Mouse (Mus musculus): ENCODE measurements around the gene C1qtnf1. TPM values are rescaled to one million over a fixed set of nuclear protein-coding genes. Genes with fewer than 3 reads are reported as not detected.
A peak's percentile ranks its signal among the peaks of the same experiment; 100 is the strongest.

C1qtnf1 gene
- polyA plus RNA-seq, 1 experiment from 2014 or later: 14.7 TPM

DNA sequence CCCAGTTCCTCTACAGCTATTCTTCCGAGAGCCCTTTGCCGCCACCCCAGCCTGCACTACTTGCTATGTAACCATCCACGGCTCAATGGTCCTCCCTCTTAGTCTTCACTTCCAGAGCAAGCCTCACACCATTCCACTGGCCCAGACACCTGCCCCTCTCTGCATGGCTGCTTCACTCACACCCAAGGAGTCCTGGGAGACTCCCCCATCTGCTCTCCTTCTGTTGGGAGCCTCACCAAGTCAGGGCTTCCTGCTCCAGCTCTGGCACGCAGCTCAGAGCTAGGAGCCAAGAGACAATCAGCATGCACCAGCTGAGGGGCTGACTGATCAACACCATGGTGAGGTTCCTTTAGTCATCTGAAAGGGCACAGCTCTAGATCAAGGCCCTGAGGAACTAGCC lies 14.9 kb upstream of the C1qtnf1 start:
- no peak overlapping the region for H3K4me3 ChIP-seq
- WGBS: 85% methylated on average over 4 of the region's 4 CpGs
- H3K27ac ChIP-seq: no peak overlapping the region
- H3K4me2 ChIP-seq: no peak overlapping the region
- ATAC-seq (ENCODE audit: insufficient number of reproducible peaks, insufficient read depth, low FRiP score, low TSS enrichment, low read depth): no peak
- H3K9me3 ChIP-seq: no peaks in the 10 kb centered on the region
- peaks cover 18% of the 10 kb centered on the region for H3K4me1 ChIP-seq
- no peaks in the 10 kb centered on the region for H3K27me3 ChIP-seq
- H3K36me3 ChIP-seq: peaks cover 92% of the 10 kb centered on the region
- H3K9ac ChIP-seq: no peak overlapping the region

GRCm38 (mm10) chr11:118414270-118414669 lies 13.7 kb upstream of the C1qtnf1 start:
- 92% methylated on average over 5 of the region's 5 CpGs for WGBS
- H3K36me3 ChIP-seq: peaks cover 81% of the 10 kb centered on the region

GRCm38 (mm10) chr11:118415630-118416029 lies 12.4 kb upstream of the C1qtnf1 start:
- ATAC-seq (ENCODE audit: insufficient number of reproducible peaks, insufficient read depth, low FRiP score, low TSS enrichment, low read depth): no peak
- Histone ChIP-seq H3K27ac (no peak overlapping the region), H3K4me2 (no peak overlapping the region), H3K9me3 (no peaks in the 10 kb centered on the region), H3K9ac (no peak overlapping the region), H3K4me3 (no peak overlapping the region), H3K4me1 (peaks cover 28% of the 10 kb centered on the region), H3K36me3 (peaks cover 67% of the 10 kb centered on the region), H3K27me3 (no peaks in the 10 kb centered on the region)
- WGBS: 85% methylated on average over 6 of the region's 6 CpGs

More at GRCm38 (mm10) chr11:118414270-118414669, 13.7 kb upstream of the C1qtnf1 start:
- Histone ChIP-seq H3K4me3 (no peak overlapping the region), H3K27ac (no peak overlapping the region), H3K9ac (no peak overlapping the region), H3K27me3 (no peaks in the 10 kb centered on the region), H3K4me1 (peaks cover 21% of the 10 kb centered on the region), H3K4me2 (no peak overlapping the region), H3K9me3 (no peaks in the 10 kb centered on the region)
- ATAC-seq (ENCODE audit: insufficient number of reproducible peaks, insufficient read depth, low FRiP score, low TSS enrichment, low read depth): no peak

DNA sequence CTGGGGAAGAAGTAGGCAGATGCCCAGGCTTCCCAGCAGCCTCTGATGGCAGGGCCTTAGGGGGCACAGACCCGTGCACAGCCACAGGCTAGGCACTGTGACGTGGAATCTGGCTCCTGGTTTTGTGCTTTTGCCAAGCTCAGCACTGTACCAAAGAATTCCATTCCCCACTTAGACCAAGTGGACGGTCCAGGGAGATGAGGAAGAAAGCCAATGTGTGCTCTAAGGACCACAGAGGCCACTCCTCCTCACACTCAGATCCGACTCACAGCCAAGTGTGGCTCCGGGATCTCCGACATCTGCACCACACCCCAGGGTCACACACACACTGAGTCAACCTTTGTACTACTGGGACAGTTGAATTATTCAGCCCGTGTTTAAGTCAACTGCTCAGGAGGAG lies 12.0 kb upstream of the C1qtnf1 start:
- H3K9me3 ChIP-seq: no peaks in the 10 kb centered on the region
- H3K27me3 ChIP-seq: no peaks in the 10 kb centered on the region
- H3K27ac ChIP-seq: no peak overlapping the region
- peaks cover 28% of the 10 kb centered on the region for H3K4me1 ChIP-seq
- WGBS: 78% methylated on average over 7 of the region's 7 CpGs
- peaks cover 63% of the 10 kb centered on the region for H3K36me3 ChIP-seq
- no peak for ATAC-seq (ENCODE audit: insufficient number of reproducible peaks, insufficient read depth, low FRiP score, low TSS enrichment, low read depth)
- no peak overlapping the region for H3K4me2 ChIP-seq
- H3K9ac ChIP-seq: no peak overlapping the region
- no peak overlapping the region for H3K4me3 ChIP-seq

GRCm38 (mm10) chr11:118417496-118417895 lies 10.5 kb upstream of the C1qtnf1 start:
- H3K4me3 ChIP-seq: peak overlapping the region; percentile 94

DNA sequence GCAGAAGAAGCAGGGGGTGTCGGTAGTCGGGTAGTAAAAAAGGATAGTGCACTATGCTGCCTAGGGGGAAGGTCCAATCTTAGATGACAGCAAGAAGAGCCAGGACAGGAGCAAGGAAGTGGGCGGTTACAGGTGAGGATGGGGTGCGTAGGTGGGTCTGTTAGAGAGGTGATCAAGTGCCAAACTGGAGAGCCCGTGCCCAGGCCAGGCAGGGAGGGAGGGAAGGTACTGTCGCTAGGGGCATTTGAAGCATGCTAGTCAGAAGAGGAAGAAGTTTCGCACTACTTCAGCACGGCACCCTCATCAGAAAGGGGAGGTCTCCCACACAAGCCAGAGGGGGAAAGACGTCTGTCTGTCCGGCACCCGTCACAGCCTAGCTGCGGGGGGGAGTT lies 9.6 kb upstream of the C1qtnf1 start:
- H3K4me1 ChIP-seq: peaks cover 32% of the 10 kb centered on the region
- H3K36me3 ChIP-seq: peaks cover 40% of the 10 kb centered on the region
- WGBS: 3% methylated on average over 12 of the region's 12 CpGs
- peak overlapping the region; percentile 85 for H3K4me2 ChIP-seq
- peak overlapping the region; percentile 98 for H3K9ac ChIP-seq
- peak overlapping the region; percentile 69 for H3K27ac ChIP-seq
- ATAC-seq (ENCODE audit: insufficient number of reproducible peaks, insufficient read depth, low FRiP score, low TSS enrichment, low read depth): no peak; the same call in 1 of the 2 replicates
- no peaks in the 10 kb centered on the region for H3K9me3 ChIP-seq
- H3K4me3 ChIP-seq: peak overlapping the region; percentile 94
- H3K27me3 ChIP-seq: no peaks in the 10 kb centered on the region

More at GRCm38 (mm10) chr11:118417496-118417895, 10.5 kb upstream of the C1qtnf1 start:
- H3K36me3 ChIP-seq: peaks cover 49% of the 10 kb centered on the region
- peak overlapping the region; percentile 85 for H3K4me2 ChIP-seq
- peak overlapping the region; percentile 98; the same call in 1 of the 2 replicates for H3K9ac ChIP-seq
- WGBS: 93% methylated on average over 9 of the region's 9 CpGs
- no peaks in the 10 kb centered on the region for H3K9me3 ChIP-seq
- peaks cover 28% of the 10 kb centered on the region for H3K4me1 ChIP-seq
- ATAC-seq (ENCODE audit: insufficient number of reproducible peaks, insufficient read depth, low FRiP score, low TSS enrichment, low read depth): no peak
- no peak overlapping the region for H3K27ac ChIP-seq
- no peaks in the 10 kb centered on the region for H3K27me3 ChIP-seq

DNA sequence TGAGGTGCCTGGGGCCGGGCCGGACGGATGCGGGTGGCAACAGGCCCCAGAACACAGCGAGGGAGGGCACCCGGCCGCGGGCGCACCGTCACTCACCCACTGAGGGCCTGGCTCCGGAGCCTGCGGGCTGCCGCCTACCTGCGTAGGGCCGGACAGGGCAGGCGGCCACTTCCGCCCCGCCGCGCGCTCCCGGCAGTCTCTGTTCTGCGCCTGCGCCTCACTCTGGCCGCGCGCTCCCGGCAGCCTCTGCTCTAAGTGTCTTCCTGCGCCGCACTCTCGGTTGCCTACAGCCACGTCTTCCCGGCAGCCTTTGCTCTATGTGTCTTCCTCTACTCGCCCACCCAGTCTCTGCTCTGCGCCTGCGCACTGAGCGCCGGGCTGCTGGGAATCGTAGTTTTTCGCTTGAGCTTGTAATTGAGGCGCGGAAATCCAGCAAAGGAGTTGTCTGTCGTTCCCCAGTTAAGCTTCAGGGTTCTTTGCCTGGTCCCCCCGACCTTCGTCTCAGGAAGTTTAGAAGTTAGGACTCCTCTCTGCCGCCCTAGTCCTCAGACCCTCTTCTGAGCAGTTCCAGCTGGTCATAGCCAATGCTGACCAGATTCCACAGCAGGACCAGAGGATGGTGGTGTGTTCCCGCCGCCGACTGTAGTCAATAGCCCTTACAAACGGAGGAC lies 9.0 kb upstream of the C1qtnf1 start, which contains the start of gene Cant1:
Gene Cant1 (minus strand): TSS at position 253 of the 671 bp plus-strand sequence.
- H3K4me1 ChIP-seq: peaks cover 38% of the 10 kb centered on the region
- no peaks in the 10 kb centered on the region for H3K27me3 ChIP-seq
- H3K4me2 ChIP-seq: peak within 1 kb of the TSS; percentile 85
- H3K9ac ChIP-seq: peak within 1 kb of the TSS; percentile 98
- H3K36me3 ChIP-seq: peaks cover 35% of the 10 kb centered on the region
- ATAC-seq (ENCODE audit: insufficient number of reproducible peaks, insufficient read depth, low FRiP score, low TSS enrichment, low read depth): peak; percentile 89
- H3K27ac ChIP-seq: peak within 1 kb of the TSS; percentile 80
- WGBS: under 1% methylated on average over 45 of the region's 50 CpGs
- H3K9me3 ChIP-seq: no peaks in the 10 kb centered on the region
- H3K4me3 ChIP-seq: peak within 1 kb of the TSS; percentile 94

- H3K36me3 ChIP-seq: peaks cover 22% of the 10 kb centered on the region
- no peak overlapping the region for H3K4me3 ChIP-seq
- WGBS: 74% methylated on average over 7 of the region's 7 CpGs
- ATAC-seq (ENCODE audit: insufficient number of reproducible peaks, insufficient read depth, low FRiP score, low TSS enrichment, low read depth): no peak
- H3K9me3 ChIP-seq: no peaks in the 10 kb centered on the region
- no peak overlapping the region for H3K27ac ChIP-seq
- no peak overlapping the region for H3K4me2 ChIP-seq
- no peaks in the 10 kb centered on the region for H3K27me3 ChIP-seq
- H3K4me1 ChIP-seq: peaks cover 51% of the 10 kb centered on the region
- no peak overlapping the region for H3K9ac ChIP-seq
Observed at GRCm38 (mm10) chr11:118420261-118420660, 7.7 kb upstream of the C1qtnf1 start.

GRCm38 (mm10) chr11:118423266-118423971 lies 4.6 kb upstream of the C1qtnf1 start:
- ATAC-seq (ENCODE audit: insufficient number of reproducible peaks, insufficient read depth, low FRiP score, low TSS enrichment, low read depth): peak; percentile 52; the same call in 1 of the 2 replicates
- WGBS: 3% methylated on average over 18 of the region's 18 CpGs
- Histone ChIP-seq H3K9me3 (no peaks in the 10 kb centered on the region), H3K4me3 (peak overlapping the region; percentile 12; the same call in 1 of the 2 replicates), H3K36me3 (no peaks in the 10 kb centered on the region), H3K4me1 (peaks cover 48% of the 10 kb centered on the region), H3K9ac (peak overlapping the region; percentile 41; the same call in 1 of the 2 replicates), H3K27ac (peak overlapping the region; percentile 85), H3K4me2 (peak overlapping the region; percentile 47), H3K27me3 (no peaks in the 10 kb centered on the region)

DNA sequence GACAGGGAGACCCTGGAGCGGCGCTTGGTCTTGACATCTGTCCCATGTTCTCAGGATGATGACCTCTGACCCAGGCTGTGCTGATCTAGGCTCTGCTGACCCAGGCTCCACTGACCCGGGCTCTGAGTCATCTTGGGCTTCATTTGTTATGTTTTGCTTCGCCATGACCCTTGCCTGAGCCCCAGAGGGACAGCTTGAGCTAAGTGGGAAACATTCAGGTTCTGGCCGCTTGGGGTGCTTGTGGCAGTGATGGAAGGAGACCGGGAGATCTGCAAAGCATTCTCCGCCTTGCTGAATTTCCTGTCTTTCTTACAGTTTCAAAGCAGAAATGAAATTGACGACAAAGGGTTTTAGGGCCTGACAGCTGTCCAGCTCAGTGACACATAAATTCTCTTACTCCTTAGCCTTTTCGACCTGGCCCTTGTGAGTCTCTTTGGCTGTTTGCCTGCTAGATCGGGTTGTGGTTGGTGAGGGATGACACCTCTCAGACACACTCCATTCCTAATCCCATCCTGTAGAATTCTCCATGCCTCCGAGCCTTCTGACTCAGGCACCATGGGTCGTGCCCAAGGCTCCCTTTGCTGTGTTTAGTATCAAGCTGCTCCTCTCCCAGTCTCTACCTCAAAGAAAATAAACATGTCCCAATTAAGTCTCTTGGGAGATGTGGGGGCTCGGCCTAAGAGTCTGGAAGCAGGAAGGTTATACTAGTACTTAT lies 3.2 kb upstream of the C1qtnf1 start:
- Histone ChIP-seq H3K4me1 (peaks cover 57% of the 10 kb centered on the region), H3K4me2 (no peak overlapping the region), H3K27me3 (no peaks in the 10 kb centered on the region), H3K36me3 (no peaks in the 10 kb centered on the region), H3K9ac (no peak overlapping the region), H3K27ac (no peak overlapping the region), H3K4me3 (no peak overlapping the region), H3K9me3 (no peaks in the 10 kb centered on the region)
- 44% methylated on average over 13 of the region's 13 CpGs for WGBS
- ATAC-seq (ENCODE audit: insufficient number of reproducible peaks, insufficient read depth, low FRiP score, low TSS enrichment, low read depth): no peak

- no peak for ATAC-seq (ENCODE audit: insufficient number of reproducible peaks, insufficient read depth, low FRiP score, low TSS enrichment, low read depth)
Observed at GRCm38 (mm10) chr11:118426765-118427164, 1.2 kb upstream of the C1qtnf1 start.

More at GRCm38 (mm10) chr11:118426765-118427164, 1.2 kb upstream of the C1qtnf1 start:
- Histone ChIP-seq H3K4me2 (no peak overlapping the region), H3K4me3 (no peak overlapping the region), H3K9me3 (no peaks in the 10 kb centered on the region), H3K27ac (no peak overlapping the region), H3K36me3 (no peaks in the 10 kb centered on the region), H3K4me1 (peaks cover 75% of the 10 kb centered on the region), H3K27me3 (no peaks in the 10 kb centered on the region), H3K9ac (no peak overlapping the region)
- WGBS: 65% methylated on average over 5 of the region's 5 CpGs

All from embryonic facial prominence, embryonic 13.5 days (tissue).